ENCODE assay signal across 25 mouse cellular contexts in genomic region chr11:86590579-86590978, GRCm38 (mm10). TPM values are rescaled to one million over a fixed set of nuclear protein-coding genes. Genes with fewer than 3 reads are reported as not detected.
A peak's percentile ranks its signal among the peaks of the same experiment; 100 is the strongest.
DNase-seq lines count a peak whose midpoint lies in the region; ATAC-seq and TF ChIP-seq lines count a peak whose summit lies in the region.
"Had no signal": no experiment of that assay in that cellular context is flagged by ENCODE, and none has a peak within 500 bp of the region (broad histone marks: within the 10 kb centered on the region; RNA-seq: fewer than 3 reads in every experiment).

No protein-coding gene starts in this region.

- H3K79me2 ChIP-seq in CH12.LX (replicated peaks; ENCODE audit: control insufficient read depth, extremely low read depth, insufficient read depth, poor library complexity, severe bottlenecking) (peaks cover 17% of the 10 kb centered on the region), myocyte (ENCODE audit: control insufficient read depth, insufficient read depth) (peaks cover 79% of the 10 kb centered on the region)

- no peak for TF ChIP-seq POLR2A in CH12.LX (IDR thresholded peaks at IDR 0.05; ENCODE audit: low read depth, low read length)
- TF ChIP-seq POLR2A in myocyte (IDR thresholded peaks at IDR 0.05; ENCODE audit: insufficient read length, low read depth), result no peak

- no peak for TF ChIP-seq EP300 in CH12.LX (IDR thresholded peaks at IDR 0.05; ENCODE audit: low read length)

- no peak overlapping the region for H3K4me3 ChIP-seq in CH12.LX (replicated peaks in 1 of 3; ENCODE audit: low read depth in 2 of 3, low read length in 2 of 3, poor library complexity in 1 of 3)
- no peak overlapping the region for H3K4me3 ChIP-seq in myocyte
- no peak overlapping the region for H3K4me3 ChIP-seq in forebrain, embryonic 15.5 days
- H3K4me3 ChIP-seq: embryonic facial prominence, embryonic 12.5 days; erythroblast, embryonic 14.5 days; forebrain, embryonic 12.5 days; limb, embryonic 13.5 days; liver, embryonic 12.5 days; midbrain, embryonic 12.5 days; stomach, embryonic 15.5 days had no signal

- no peak overlapping the region for H3K9ac ChIP-seq in CH12.LX (ENCODE audit: insufficient read depth, low read depth)
- no peak overlapping the region for H3K9ac ChIP-seq in forebrain, embryonic 15.5 days (replicated peaks)
- H3K9ac ChIP-seq: embryonic facial prominence, embryonic 12.5 days; forebrain, embryonic 12.5 days; hindbrain, embryonic 14.5 days; limb, embryonic 13.5 days; liver, embryonic 12.5 days; lung, embryonic 14.5 days; midbrain, embryonic 12.5 days; stomach, embryonic 15.5 days had no signal

- H3K4me1 ChIP-seq in CH12.LX (ENCODE audit: control insufficient read depth in 1 of 2, insufficient read depth in 2 of 2), result peaks cover 32 to 77% of the 10 kb centered on the region in 2 experiments
- peaks cover 6% of the 10 kb centered on the region; the same call in 1 of the 2 replicates for H3K4me1 ChIP-seq in forebrain, embryonic 15.5 days

- no peak overlapping the region for H3ac ChIP-seq in myocyte (ENCODE audit: control insufficient read depth, insufficient read length)

- no peaks in the 10 kb centered on the region for H3K9me3 ChIP-seq in CH12.LX (replicated peaks; ENCODE audit: low read length)
- no peaks in the 10 kb centered on the region for H3K9me3 ChIP-seq in forebrain, embryonic 15.5 days
- H3K9me3 ChIP-seq: embryonic facial prominence, embryonic 12.5 days; forebrain, embryonic 12.5 days; limb, embryonic 13.5 days; liver, embryonic 12.5 days; midbrain, embryonic 12.5 days; stomach, embryonic 15.5 days had no signal

- ATAC-seq in frontal cortex, adult (ENCODE audit: low TSS enrichment), result peak; percentile 90
- no peak for ATAC-seq in forebrain, embryonic 15.5 days (replicated peaks)
- ATAC-seq: activated CD4-positive, CD25-positive, alpha-beta regulatory T cell, adult 4 months; liver, embryonic 12.5 days had no signal

- no peak for TF ChIP-seq RAD21 in CH12.LX (IDR thresholded peaks at IDR 0.05; ENCODE audit: low read depth, low read length)

- H3K27me3 ChIP-seq in CH12.LX (replicated peaks), result no peaks in the 10 kb centered on the region
- no peaks in the 10 kb centered on the region for H3K27me3 ChIP-seq in myocyte (ENCODE audit: control insufficient read depth, insufficient read depth, insufficient read length)
- H3K27me3 ChIP-seq in forebrain, embryonic 15.5 days, result no peaks in the 10 kb centered on the region
- H3K27me3 ChIP-seq: embryonic facial prominence, embryonic 12.5 days; forebrain, embryonic 12.5 days; limb, embryonic 13.5 days; liver, embryonic 12.5 days; midbrain, embryonic 12.5 days; stomach, embryonic 15.5 days had no signal

- H3K4me2 ChIP-seq in CH12.LX (ENCODE audit: insufficient read depth, low read depth, poor library complexity, severe bottlenecking) (no peak overlapping the region), myocyte (ENCODE audit: low read depth) (peak overlapping the region; percentile 78)
- no peak overlapping the region for H3K4me2 ChIP-seq in forebrain, embryonic 15.5 days (replicated peaks)
- H3K4me2 ChIP-seq: embryonic facial prominence, embryonic 12.5 days; forebrain, embryonic 12.5 days; hindbrain, embryonic 14.5 days; limb, embryonic 13.5 days; liver, embryonic 12.5 days; lung, embryonic 14.5 days; midbrain, embryonic 12.5 days; stomach, embryonic 15.5 days had no signal

- in situ Hi-C loops in CH12.LX (cut with MboI; ENCODE audit: low pct_ligation_motif_present, low pct_unique_long_range_greater_than_20kb, low sequenced_read_pairs), result no loop called here

- no peak for DNase-seq in frontal cortex, postnatal 10 days (ENCODE audit: low spot score in 2 of 2)
- DNase-seq in lung, adult 18-20 months, result peak; percentile 59 to 80
- DNase-seq in lung, postnatal 10 days, result no peak
- DNase-seq in CH12.LX (ENCODE audit: extremely low read depth), result no peak
- DNase-seq in ovary, postnatal 10 days (ENCODE audit: low spot score), result no peak
- DNase-seq: adrenal gland, postnatal 10 days; cerebellum, adult 2 months; cerebellum, postnatal 25 days; gastrocnemius, postnatal 36 days; heart, postnatal 4 days; kidney, adult 9 months; kidney, postnatal 14 days; lung, embryonic 14.5 days had no signal

- peak overlapping the region; percentile 61; the same call in 1 of the 2 replicates for H3K27ac ChIP-seq in CH12.LX (ENCODE audit: insufficient read depth, low read depth)
- no peak overlapping the region for H3K27ac ChIP-seq in forebrain, embryonic 15.5 days (replicated peaks)
- H3K27ac ChIP-seq: embryonic facial prominence, embryonic 12.5 days; forebrain, embryonic 12.5 days; hindbrain, embryonic 14.5 days; limb, embryonic 13.5 days; midbrain, embryonic 12.5 days; stomach, embryonic 15.5 days had no signal

- dilution Hi-C loops in CH12.LX (cut with MboI; ENCODE audit: extremely low pct_ligation_motif_present, extremely low pct_unique_long_range_greater_than_20kb, low sequenced_read_pairs), result no loop called here

- TF ChIP-seq CTCF in CH12.LX (conservative IDR thresholded peaks at IDR 0.05 in 1 of 2, IDR thresholded peaks at IDR 0.05 in 1 of 2; ENCODE audit: low read depth in 2 of 2, low read length in 2 of 2), result no peak

- H3K36me3 ChIP-seq in CH12.LX (replicated peaks in 1 of 2; ENCODE audit: control insufficient read depth in 1 of 2, insufficient read depth in 1 of 2, low read length in 1 of 2) (peaks cover 2 to 4% of the 10 kb centered on the region in 2 experiments), myocyte (ENCODE audit: control insufficient read depth, insufficient read depth) (peaks cover 18% of the 10 kb centered on the region)
- H3K36me3 ChIP-seq in forebrain, embryonic 15.5 days, result no peaks in the 10 kb centered on the region
- H3K36me3 ChIP-seq: embryonic facial prominence, embryonic 12.5 days; forebrain, embryonic 12.5 days; limb, embryonic 13.5 days; midbrain, embryonic 12.5 days; stomach, embryonic 15.5 days had no signal

- WGBS in forebrain, embryonic 15.5 days, result 86% methylated on average over 10 of the region's 10 CpGs

TF ChIP-seq in CH12.LX, 34 proteins besides CTCF, POLR2A, EP300 and RAD21:
- no peak for TF ChIP-seq PAX5 (IDR thresholded peaks at IDR 0.05; ENCODE audit: low read length)
- no peak for TF ChIP-seq CHD1 (IDR thresholded peaks at IDR 0.05; ENCODE audit: low read depth, low read length)
- no peak for TF ChIP-seq ZNF384 (IDR thresholded peaks at IDR 0.05; ENCODE audit: low read depth, low read length)
- no peak for TF ChIP-seq SMC3 (IDR thresholded peaks at IDR 0.05; ENCODE audit: low read depth, low read length)
- no peak for TF ChIP-seq TBP (conservative IDR thresholded peaks at IDR 0.05; ENCODE audit: low read depth, low read length)
- no peak for TF ChIP-seq NELFE (IDR thresholded peaks at IDR 0.05; ENCODE audit: low read depth, low read length)
- TF ChIP-seq MAZ (IDR thresholded peaks at IDR 0.05; ENCODE audit: low read depth, low read length), result no peak
- TF ChIP-seq SIN3A (IDR thresholded peaks at IDR 0.05; ENCODE audit: low read length), result no peak
- no peak for TF ChIP-seq MYC (IDR thresholded peaks at IDR 0.05; ENCODE audit: low read depth, low read length)
- no peak for TF ChIP-seq MAX (IDR thresholded peaks at IDR 0.05; ENCODE audit: low read length)
- TF ChIP-seq HCFC1 (IDR thresholded peaks at IDR 0.05; ENCODE audit: low read depth, low read length), result no peak
- TF ChIP-seq ZMIZ1 (IDR thresholded peaks at IDR 0.05; ENCODE audit: low read depth, low read length), result no peak

TF ChIP-seq in myocyte, 11 proteins besides CTCF, POLR2A, EP300 and RAD21:
- TF ChIP-seq TCF12 (IDR thresholded peaks at IDR 0.05; ENCODE audit: insufficient read depth, poor library complexity, severe bottlenecking) (no peak), MAX (IDR thresholded peaks at IDR 0.05; ENCODE audit: low read depth) (no peak), MYOD1 (IDR thresholded peaks at IDR 0.05; ENCODE audit: control insufficient read depth in 1 of 3, insufficient read length in 2 of 3, low read depth in 2 of 3) (no peak), TCF3 (IDR thresholded peaks at IDR 0.05; ENCODE audit: insufficient read length, low read depth) (no peak), REST (IDR thresholded peaks at IDR 0.05; ENCODE audit: insufficient read depth, insufficient read length) (no peak), SRF (IDR thresholded peaks at IDR 0.05; ENCODE audit: control insufficient read depth, insufficient read length, low read depth) (no peak), E2F4 (IDR thresholded peaks at IDR 0.05; ENCODE audit: insufficient read depth) (no peak), POLR2AphosphoS2 (IDR thresholded peaks at IDR 0.05; ENCODE audit: insufficient read length, low read depth) (no peak), USF1 (IDR thresholded peaks at IDR 0.05; ENCODE audit: low read depth) (no peak), MYOG (IDR thresholded peaks at IDR 0.05; ENCODE audit: control insufficient read depth in 1 of 3, insufficient read depth in 1 of 3, insufficient read length in 2 of 3, low read depth in 2 of 3) (no peak)

RNA-seq across cellular contexts. Expression of gene Tubd1, which starts 45.8 kb away (rescaled TPM):
- total RNA-seq in CH12.LX (2012; rRNA removed) (11.9 and 14.3 TPM in 2 replicates), CH12.LX (2014; rRNA removed) (9.7 and 9.8 TPM in 2 replicates)
- polyA plus RNA-seq in CH12.LX (2012; ENCODE audit: insufficient read length, low read depth) (12.6 and 13.4 TPM in 2 replicates), myocyte (2012; fragmentation: generic; extraction: Trizol) (6.6 TPM)
- polyA plus RNA-seq in forebrain, embryonic 15.5 days (2015; fragmentation: Nextera tagmentation; extraction: Ambion mirVana), result 8.8 and 8.9 TPM in 2 replicates

RNA-seq across cellular contexts. Expression of gene Rps6kb1, which starts 46.0 kb away (rescaled TPM):
- total RNA-seq in CH12.LX (2012; rRNA removed) (45.2 and 56.7 TPM in 2 replicates), CH12.LX (2014; rRNA removed) (76.9 and 79.9 TPM in 2 replicates)
- polyA plus RNA-seq in CH12.LX (2012; ENCODE audit: insufficient read length, low read depth) (110 and 152 TPM in 2 replicates), myocyte (2012; fragmentation: generic; extraction: Trizol) (13.0 TPM)
- polyA plus RNA-seq in forebrain, embryonic 15.5 days (2015; fragmentation: Nextera tagmentation; extraction: Ambion mirVana), result 63.1 and 63.8 TPM in 2 replicates

Comparison
In these comparisons a context has a peak if more than half of its experiments do, and no peak if none do; other contexts are left out.
1. DNase-seq: peak in lung, adult 18-20 months (2 of 2); none in frontal cortex, postnatal 10 days (0 of 2), lung, postnatal 10 days (single experiment), CH12.LX (single experiment) and ovary, postnatal 10 days (single experiment).